Mouse (Mus musculus) ES-Bruce4 (cell line): ENCODE results near the gene Rassf5.

Source experiments
- CTCF ChIP-seq: IDR thresholded peaks from one replicate; pipeline ENCODE4 v1.8.1; 2011; ENCODE audit warnings: low read depth, low read length
- EP300 ChIP-seq: IDR thresholded peaks from 2 replicates; pipeline ENCODE4 v1.6.1; 2011; ENCODE audit warnings: low read depth, low read length; ENCODE audit not compliant: insufficient read depth
- POLR2A ChIP-seq: IDR thresholded peaks from one replicate; pipeline ENCODE4 v1.8.1; 2011; ENCODE audit warnings: low read length; ENCODE audit not compliant: insufficient read depth

GRCm38 (mm10) chr1:131180386-131180785 is 64.7 kb downstream of the Rassf5 start:
- TF ChIP-seq POLR2A: no peak
- TF ChIP-seq CTCF: no peak
- TF ChIP-seq EP300: no peak
